Mouse (Mus musculus) left cerebral cortex, adult 8-10 months (tissue): ENCODE results near the gene Atxn2l. TPM values are rescaled to one million over a fixed set of nuclear protein-coding genes. Genes with fewer than 3 reads are reported as not detected.

Experiments
- DNase-seq, 2 experiments: peaks; one replicate each; pipeline ENCODE4 v3.0.0; 2022; ENCODE audit warnings: low spot score in 2 of 2
- total RNA-seq, 4 experiments: library from RNA; stranded (reverse); gene quantifications; 2 replicates each; pipeline ENCODE4 v1.2.4; 2022

Atxn2l gene
- total RNA-seq, 4 experiments from 2014 or later, result 98.1 to 122 (median 112) TPM

DNA sequence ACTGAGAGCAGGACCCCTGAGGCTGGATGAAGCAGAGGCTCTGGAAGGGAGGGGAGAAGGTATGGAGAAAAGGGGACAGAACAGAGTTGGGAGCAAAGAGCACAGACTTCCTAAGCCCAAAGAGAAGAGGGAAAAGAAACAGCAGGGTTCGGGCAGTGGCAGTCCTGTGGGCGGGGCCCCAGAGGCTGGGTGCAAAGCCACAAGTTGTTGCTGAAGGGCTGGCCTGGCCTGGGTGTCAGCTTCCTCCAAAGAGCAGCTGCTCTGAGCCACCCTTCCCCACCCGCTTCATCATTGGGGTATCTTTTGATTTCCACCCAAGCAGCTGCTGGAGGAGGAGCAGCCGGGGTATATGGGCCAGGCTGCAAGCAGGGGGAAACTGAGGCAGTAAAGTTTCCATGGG is 39.1 kb downstream of the Atxn2l start:
- no peak for DNase-seq

DNA sequence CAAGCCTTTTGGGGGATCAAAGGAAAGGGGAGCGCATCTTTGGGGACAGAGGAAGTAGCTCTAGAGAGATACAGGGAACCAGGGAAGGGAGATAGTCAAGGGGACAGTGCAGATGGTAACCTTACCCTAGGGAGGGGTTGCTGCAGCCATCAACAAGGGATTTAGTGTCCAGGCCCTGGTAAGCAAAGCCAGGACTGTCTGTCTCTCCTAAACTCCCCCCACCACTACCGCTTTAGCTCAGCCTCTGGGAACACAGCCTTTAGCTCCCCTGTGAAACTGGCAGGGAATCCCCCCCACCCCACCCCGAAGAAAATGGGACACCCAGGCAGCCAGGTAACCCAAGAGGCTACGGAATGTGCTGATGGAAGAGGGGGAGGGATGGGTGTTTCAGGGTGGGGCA is 39.7 kb downstream of the Atxn2l start:
- DNase-seq, result no peak

DNA sequence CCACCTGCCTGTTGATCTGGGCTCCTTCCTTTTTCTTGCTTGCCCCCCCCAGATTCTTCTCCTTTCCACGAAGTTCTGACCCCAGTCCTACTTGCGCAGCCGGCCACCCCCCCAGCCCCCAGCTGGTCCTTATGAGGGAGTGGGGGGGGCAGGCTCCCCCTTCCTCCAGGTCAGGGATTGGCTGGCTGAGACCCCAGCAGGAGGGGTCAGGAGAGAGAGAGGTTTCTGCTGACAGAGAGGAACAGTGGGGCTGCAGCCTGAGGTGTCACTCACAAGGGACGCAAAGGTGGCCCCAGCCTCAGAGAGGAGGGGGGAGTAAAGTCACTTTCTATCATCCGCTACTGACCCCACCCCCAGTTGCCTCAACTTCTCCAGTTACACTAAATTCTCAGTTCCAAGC is 40.2 kb downstream of the Atxn2l start, which contains the start of gene Atp2a1:
Atp2a1 (minus strand) TSS at position 105 of the 400 bp plus-strand sequence.
- DNase-seq, result no peak

DNA sequence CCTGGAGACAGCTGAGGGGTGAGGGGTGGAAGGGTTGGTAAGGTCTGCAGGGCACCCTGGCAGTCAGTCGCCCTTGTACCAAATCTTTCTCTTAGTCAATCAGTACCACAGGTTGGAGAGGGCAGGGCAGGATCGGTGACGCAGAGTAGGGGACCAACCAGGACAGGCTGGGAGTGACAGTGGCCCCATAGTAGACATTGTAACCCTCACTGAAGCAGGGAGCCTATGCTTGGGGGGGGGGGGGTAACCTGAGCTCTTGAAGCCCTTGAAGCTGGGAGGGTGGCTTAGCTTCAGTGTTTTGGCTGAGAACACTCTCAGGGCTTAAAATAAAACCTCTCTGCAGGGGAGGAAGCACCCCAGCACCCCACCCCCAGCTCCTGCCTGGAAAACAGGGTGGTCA is 41.6 kb downstream of the Atxn2l start:
- no peak for DNase-seq

DNA sequence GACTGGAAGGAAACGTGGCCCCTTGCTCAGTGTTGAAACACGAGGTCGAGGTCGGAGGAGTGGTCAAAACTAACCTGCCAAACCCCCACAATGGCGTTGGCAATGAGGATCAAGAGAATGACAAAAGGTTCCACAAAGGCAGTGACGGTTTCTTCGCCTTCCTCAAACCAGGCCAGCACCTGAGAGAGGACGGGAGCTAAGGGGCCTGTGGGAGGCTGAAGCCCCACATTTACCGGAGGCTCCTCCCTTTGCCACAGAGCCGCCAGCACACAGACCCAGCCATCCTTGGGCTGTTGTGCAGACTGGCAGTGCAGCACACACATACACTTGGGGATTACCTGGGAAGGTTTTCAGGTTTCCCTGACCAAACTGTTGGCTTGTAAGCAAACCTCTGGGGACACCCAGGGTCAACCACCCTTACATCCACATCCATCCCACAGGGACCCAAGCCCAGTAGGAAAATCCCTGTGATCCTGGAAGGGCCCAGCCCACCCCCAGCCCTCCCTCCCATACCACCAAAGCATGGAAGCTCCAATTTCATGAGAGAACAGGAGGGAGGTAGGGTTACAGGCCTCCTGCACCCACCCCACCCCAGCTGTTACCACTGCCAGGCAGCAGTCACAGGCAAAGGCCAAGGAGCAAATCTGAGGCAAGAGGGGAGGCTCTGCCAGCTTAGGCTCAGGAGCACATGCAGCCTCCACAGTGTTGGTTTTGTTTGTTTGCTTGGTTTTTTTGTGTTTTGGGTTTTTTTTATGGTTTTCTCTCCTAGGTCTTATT is 42.4 kb downstream of the Atxn2l start:
- DNase-seq, result no peak

DNA sequence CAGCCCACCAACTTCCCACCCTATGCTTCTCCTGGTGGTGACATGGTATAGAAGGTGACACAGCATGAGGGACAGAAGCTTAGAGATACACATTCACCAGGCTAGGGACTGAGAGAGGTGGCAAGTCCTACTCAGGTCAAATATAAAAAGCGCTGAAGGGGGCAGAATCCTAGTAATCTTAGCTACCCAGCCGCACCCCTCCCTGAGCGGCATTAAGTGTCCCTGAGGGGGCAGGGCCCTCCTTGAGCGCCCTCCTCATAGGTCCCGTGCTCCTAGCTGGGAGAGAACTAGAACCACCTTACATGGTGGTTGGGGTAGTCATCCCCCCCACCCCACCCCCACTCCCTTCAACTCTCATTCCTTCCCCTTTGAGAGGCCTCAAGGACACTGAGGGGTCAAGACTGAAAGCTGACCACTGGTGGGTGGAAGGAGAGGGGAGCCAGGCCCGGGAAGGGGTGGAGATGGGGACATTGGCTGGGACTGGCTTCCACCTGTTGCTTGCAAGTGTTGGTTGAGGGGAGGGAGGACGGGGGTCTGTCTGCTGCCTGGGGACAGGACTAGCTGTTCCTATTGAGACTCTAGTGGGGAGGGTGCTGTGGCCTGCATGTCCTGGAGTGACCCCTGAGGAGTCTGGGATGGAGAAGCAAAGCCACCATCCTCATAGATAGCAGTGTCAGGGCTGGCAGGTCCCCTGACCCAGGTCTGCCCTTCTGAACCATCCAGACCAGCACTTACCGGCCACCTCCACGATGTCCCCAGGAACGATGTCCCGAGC is 44.2 kb downstream of the Atxn2l start:
- no peak for DNase-seq

DNA sequence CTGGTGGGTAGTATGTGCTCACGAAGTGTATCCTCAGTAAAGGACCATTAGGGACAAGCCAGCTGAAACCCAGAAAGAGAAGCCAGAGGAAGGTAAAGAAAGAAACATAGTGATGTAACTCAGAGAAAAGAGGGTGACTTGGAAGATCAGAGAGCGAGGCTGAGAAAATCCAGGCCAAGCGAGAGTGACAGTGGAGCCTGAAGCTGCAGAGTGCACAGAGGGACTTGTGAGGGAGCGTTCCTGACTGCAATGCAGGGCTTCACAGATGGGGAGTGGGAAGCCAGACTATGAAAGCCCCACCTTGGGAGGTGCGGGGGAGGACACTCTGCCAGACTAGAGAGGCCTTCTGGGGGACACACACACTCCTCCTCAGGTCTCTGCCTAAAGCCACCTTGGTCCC is 45.0 kb downstream of the Atxn2l start:
- no peak for DNase-seq

DNA sequence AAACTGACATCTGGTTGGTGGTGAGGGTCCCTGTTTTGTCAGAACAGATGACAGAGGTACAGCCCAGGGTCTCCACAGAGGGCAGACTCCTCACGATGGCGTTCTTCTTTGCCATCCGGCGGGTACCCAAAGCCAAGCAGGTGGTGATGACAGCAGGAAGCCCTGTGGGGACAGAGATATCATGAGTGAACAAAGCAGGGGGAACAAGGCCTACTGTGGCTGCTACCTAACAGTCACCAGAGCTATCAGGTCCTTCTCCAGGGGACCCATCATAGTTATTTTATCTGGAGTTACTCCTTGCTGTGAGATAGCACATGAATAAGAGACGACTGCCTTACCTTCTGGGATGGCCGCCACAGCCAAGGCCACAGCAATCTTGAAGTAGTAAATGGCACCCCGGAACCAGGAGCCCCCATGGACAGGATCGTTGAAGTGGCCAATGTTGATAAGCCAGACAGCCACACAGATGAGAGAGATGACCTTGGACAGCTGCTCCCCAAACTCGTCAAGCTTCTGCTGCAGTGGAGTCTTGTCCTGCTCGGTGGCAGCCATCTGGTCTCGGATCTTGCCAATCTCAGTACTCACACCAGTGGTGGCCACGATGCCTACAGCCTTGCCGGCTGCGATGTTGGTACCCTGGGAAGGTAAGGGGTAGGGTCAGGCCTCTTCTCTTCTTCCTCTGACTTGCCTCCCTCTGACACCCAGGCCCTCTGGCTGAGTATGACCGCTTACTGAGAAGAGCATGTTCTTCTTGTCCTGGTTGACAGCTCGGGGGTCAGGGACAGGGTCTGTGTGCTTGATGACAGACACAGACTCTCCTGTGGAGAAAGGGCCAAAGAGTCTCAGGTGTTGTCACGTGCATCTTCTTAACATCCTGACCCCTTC is 46.6 kb downstream of the Atxn2l start:
- DNase-seq, result no peak

DNA sequence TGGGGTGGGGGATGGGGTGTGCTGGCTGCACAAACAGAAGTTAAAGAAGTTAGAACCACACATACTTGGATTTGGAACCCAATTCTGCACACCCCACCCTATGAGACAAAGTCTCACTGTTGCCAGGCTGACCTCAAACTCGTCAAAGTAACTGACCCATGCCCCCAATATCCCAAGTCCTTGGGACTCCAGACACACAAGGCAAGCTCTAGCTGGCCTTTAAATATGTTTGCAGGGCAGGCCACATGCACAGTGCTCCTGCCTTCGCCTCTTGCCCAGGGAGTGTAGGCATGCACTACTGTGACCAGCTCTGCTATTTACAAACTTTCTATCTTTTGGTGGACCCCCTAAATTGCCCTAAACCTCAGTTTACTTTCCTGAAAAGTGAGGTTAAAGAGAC is 48.0 kb downstream of the Atxn2l start:
- no peak for DNase-seq

DNA sequence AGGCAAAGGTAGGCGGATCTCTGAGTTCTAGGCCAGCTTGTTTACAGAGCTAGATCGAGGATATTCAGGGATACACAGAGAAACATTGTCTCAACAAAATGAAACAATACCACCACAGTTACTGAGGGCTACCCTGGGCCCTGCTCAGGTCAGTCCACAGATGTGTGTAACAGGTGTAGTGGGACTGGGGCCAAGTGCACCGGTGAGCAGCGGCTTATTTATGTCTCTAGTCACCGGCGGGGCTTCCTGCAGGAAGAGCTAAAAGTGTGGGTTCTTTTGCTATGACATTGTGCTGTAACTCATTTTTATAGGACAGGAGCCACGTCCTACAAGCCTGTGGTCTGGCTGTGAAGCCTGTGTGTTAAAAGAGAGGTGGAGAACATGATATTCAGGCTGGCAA is 49.4 kb downstream of the Atxn2l start:
- DNase-seq, result no peak

DNA sequence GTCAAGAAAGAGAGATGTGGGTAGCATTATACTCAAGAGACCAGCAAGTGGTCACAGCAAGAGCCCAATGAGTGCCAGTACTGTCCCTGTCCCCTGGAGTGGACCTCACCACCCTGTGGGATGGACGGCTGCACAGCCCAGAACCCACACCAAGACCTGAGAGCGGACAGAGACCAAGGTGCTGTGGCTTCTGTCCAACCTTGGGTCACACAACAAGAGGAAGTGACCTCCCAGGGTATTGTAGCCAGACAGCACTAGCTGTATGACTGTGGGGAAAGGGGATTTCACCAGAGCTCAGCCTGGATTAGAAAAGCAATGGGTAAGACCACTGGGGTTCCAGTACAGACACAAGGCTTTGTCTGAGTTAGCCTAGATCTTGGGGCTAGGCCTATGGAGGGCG is 51.0 kb downstream of the Atxn2l start:
- DNase-seq, result no peak

DNA sequence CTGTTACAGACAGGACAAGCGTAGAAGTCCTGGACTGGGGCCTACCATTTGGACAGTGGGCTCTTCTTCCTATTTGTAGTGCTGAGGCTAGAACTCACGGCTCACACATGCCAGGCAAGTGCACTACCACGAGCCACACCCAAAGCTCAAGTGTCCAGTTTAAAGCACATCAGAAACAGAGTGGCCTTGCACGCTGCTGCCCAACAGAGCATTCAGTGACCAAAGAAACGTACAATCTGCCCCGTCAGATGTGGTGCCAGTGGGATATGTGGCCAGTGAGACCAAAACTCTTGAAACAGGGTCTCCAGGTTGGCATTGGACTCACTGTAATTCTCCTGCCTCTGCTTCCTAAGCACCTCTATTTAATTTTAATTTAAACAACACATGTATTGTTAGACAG is 52.6 kb downstream of the Atxn2l start:
- no peak for DNase-seq

DNA sequence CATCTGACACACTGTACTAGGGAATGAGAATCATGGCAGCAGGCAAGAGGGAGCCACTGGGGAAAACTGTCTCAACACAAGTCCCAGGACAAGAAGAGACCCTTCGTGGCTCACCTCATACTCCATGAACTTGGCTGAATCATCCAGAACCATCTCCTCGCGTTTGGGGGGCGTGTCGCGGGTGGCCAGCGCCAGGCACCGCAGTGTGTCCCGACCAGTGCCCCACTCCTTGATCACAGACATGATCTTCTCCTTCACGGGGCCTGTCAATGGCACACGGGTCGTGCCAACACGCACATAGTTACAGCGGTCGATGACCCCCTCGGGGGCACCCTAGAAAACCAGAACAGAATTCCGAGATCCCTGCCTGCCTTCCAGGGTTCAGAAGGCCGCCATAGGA is 53.2 kb downstream of the Atxn2l start:
- DNase-seq, result no peak

DNA sequence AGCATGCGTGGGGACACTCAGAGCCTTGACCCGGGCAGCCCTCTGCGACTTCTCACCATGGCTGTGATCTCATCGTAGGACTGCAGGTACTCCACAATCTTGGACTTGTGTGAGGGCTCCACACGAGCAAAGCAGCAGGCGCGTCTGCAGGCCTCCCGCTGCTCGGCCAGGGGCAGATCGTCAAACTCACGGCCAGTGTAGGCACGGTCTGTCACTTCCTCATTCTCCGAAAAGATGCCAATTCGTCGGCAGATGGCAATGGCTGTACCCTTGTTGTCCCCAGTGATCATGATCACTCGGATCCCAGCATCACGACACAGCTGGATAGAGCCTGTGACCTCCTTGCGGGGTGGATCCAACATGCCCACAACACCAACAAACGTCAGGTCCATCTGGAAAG is 54.8 kb downstream of the Atxn2l start:
- DNase-seq, result no peak

DNA sequence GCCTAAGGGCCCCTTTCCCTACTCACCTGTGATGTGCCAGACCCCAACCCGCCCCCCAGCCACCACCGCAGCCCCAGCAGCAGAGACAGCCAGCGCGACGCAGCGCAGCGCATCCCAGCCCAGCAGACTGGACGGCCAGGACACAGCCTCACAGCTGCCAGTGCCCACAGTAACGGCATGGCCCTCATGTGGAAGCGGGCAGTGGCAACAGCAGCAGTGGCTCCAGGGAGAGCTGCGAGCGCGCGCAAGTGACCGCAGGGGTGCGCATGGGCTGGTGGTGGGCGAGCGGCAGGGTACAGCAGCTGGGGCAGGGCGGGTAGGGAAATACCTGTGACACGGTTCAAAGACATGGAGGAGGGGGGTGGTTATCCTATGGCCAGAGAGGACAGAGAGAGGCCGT is 57.0 kb downstream of the Atxn2l start:
- no peak for DNase-seq

DNA sequence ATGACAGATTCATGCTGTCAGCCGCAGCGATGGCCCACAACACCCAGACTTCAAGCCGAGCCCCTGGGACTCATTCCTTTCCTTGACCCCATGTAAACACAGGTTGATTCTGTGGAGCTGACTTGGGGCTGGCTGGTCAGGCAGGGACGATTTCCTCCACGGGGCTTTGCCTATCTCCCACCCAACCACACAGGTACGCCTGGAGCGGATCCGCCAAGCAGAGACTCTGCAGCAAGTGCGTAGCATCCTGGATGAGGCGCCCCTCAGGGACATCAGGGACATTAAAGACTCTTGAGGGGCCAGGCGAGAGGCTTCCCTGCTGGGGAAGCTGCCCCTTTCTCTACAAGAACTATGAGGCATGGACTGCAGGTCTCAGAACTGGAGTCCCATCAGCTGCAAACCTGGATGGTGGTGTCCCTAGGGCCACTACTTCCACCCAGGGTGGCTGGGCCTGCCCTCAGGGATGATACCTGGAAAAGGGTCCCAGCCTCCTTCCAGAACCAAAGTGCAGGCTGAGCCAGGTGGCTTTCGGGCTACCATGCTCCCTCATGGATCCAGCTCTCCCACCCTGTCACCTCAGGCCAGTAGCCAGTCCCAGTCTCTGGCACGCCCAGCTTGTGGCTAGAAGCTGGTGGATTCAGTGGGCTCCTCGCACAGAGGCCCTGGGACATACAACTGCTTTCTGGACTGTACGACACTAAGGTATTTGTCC is 58.0 kb downstream of the Atxn2l start:
- no peak for DNase-seq

DNA sequence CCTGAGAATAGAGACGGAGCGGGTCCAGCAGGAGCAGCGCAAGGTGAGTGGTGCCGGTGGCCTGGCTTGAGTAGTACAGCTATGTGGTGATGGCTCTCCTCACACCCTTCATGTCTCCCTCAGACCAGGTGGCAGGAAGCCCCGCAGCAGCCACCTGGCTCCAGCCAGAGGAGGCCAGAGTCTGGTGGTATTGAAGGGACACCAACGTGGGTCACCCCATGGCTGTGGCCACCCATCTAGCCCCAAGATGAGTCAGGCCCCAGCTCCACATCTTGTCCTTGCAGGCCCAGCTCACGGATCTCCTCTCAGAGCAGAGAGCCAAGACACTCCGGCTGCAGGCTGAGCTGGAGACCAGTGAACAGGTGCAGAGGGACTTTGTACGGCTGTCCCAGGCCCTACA is 58.7 kb downstream of the Atxn2l start:
- DNase-seq, result no peak

DNA sequence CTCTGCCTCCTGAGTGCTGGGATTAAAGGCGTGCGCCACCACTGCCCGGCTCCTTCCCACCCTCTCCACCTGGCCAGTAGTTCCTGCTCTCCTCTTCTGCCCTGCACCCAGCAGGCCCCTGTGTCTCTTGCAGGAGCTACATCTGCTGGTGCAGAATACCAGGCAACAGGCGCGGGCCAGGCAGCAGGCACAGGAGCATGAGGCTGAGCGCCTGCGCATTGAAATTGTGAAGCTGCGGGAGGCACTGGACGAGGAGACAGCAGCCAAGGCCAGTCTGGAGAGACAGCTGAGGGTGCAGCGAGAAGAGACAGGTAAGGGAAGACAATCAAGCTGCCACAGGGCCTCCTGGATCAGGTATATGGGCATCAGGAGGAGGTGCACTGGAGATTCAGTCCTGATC is 59.2 kb downstream of the Atxn2l start:
- no peak for DNase-seq
